Mouse (Mus musculus): ENCODE measurements around the gene Ablim1.
A peak's percentile ranks its signal among the peaks of the same experiment; 100 is the strongest.

GRCm38 (mm10) chr19:56997164-56997599 lies 317.5 kb downstream of the Ablim1 start:
- 0 out of 2 replicates have a peak, but pooled peaks have one; percentile 3 for TF ChIP-seq CTCF (IDR thresholded peaks at IDR 0.05; ENCODE audit: low read depth, low read length)
- TF ChIP-seq POLR2A (IDR thresholded peaks at IDR 0.05; ENCODE audit: extremely low read depth, insufficient read depth, low read length), result no peak

All from liver, adult 2 months (tissue).